Mouse (Mus musculus): ENCODE measurements around the gene Bnc2. TPM values are rescaled to one million over a fixed set of nuclear protein-coding genes. Genes with fewer than 3 reads are reported as not detected.

Bnc2 gene
- polyA plus RNA-seq, 1 experiment from 2014 or later: 2.3 TPM

DNA sequence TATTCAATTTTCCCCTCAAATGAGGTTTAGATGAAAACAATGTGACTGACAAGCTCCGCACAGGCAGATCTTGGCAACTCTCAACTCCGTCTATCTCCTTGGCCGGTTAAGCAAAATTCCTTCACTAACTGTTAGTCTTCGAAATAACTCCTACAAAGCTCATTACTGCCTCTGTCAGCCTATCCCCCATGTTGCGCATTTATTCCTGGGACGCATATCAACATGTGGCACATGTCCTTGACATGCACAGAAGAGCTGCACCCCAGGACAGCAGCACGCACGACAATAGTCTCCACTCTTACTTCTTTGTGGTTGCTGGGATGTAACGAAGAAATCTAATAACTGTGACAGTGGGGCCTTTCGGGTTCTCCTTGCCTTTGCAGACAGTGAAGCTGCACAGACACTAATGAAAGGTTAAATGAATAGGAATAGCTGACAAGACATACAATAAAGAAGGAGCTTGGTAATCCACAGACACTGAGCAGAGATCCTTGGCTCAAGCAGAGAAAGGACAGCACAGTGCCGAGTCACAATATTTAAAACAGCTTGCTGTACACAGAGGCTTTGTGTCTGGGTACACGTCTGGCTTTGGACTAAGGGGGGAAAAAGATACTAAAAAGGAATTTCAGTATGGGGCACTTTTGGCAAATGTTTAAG, 6.0 kb downstream of the Bnc2 start:
- 19% methylated on average over 12 of the region's 12 CpGs for WGBS
- H3K9ac ChIP-seq (replicated peaks): no peak overlapping the region
- no peaks in the 10 kb centered on the region for H3K36me3 ChIP-seq
- H3K4me3 ChIP-seq: no peak overlapping the region
- H3K27ac ChIP-seq (replicated peaks): no peak overlapping the region
- no peaks in the 10 kb centered on the region for H3K9me3 ChIP-seq
- H3K4me2 ChIP-seq (replicated peaks): no peak overlapping the region
- H3K4me1 ChIP-seq: peaks cover 3% of the 10 kb centered on the region
- ATAC-seq (replicated peaks): no peak
- peaks cover 29% of the 10 kb centered on the region for H3K27me3 ChIP-seq

DNA sequence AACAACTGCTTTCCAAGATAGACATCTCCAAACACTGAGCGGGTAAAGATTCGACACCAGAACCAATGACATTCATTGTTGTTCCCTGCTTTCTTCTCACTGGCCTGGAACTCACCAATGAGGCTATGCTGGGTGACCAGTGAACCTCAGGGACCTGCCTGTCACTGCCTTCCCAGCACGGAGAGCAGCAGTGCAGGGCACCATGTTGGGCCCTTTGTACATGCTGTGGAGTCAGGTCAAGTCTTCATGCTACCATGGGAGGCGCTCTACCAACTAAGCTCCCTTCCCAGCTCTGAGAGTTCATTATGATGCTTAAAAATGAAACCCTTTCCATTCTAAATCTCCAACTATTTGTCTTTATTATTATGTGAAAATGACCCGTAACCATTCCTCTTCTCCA, 6.8 kb downstream of the Bnc2 start:
- ATAC-seq (replicated peaks): no peak
- Histone ChIP-seq H3K27ac (replicated peaks) (no peak overlapping the region), H3K4me2 (replicated peaks) (no peak overlapping the region), H3K4me3 (no peak overlapping the region), H3K27me3 (peaks cover 21% of the 10 kb centered on the region), H3K36me3 (no peaks in the 10 kb centered on the region), H3K4me1 (no peaks in the 10 kb centered on the region), H3K9ac (replicated peaks) (no peak overlapping the region), H3K9me3 (no peaks in the 10 kb centered on the region)
- WGBS: 87% methylated on average over 5 of the region's 5 CpGs

DNA sequence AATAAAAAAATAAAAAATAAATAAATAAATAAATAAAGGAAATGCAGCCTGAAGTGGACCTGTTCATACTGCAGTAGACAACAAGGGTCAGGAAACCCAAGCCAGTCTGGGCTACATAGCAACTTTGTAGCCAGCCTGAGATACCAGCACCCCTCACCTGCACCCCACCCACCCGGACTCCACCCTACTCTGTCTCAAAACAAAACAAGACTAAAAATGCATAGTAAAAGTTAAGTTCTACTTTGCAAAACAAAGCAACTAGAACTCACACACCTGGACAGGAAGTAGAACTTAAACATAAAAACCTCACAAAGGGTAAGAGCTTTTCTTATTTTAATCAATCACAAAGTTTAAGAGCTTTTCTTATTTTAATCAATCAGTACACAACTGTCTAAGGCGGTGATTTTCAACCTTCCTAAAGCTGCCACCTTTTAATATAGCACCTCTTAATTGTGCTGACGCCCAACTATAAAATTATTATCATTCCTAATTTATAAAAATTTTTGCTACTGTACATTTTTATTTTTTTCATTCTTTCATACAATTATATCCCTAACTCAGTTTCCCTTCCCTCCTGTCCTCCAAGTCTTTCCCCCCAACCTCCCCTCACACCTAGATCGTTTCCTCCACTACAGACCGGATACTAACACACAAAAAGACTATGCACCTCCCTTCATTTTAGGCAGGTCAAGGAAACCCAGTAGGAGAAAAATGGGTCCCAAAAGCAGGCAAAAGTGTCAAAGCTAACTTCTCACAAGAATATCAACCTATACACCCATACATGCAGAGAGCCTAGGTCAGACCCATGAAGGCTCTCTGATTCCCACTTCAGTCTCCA, 12.6 kb downstream of the Bnc2 start:
- no peaks in the 10 kb centered on the region for H3K9me3 ChIP-seq
- 92% methylated on average over 5 of the region's 5 CpGs for WGBS
- ATAC-seq (replicated peaks): no peak

DNA sequence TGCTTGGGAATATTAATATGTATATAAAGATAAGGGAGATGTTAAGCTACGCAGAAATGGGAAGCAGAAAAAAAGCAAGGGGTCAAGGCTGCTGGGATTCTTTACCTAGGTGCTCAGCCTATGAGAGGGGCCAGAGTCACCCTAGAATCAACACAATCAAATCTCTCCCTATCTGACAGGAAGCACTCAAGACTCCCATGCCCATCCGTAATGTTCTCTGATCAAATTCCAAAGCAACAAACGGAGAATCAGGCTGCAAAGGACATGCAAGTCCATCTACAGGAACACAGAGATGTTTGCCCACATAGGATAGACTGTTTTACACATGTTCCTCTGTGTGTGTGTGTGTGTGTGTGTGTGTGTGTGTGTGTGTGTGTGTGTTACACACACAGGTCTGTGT, 13.7 kb downstream of the Bnc2 start:
- Histone ChIP-seq H3K4me2 (replicated peaks) (no peak overlapping the region), H3K4me1 (no peaks in the 10 kb centered on the region), H3K9me3 (no peaks in the 10 kb centered on the region), H3K4me3 (no peak overlapping the region), H3K36me3 (no peaks in the 10 kb centered on the region), H3K27ac (replicated peaks) (no peak overlapping the region), H3K9ac (replicated peaks) (no peak overlapping the region), H3K27me3 (no peaks in the 10 kb centered on the region)
- no peak for ATAC-seq (replicated peaks)
- WGBS: 90% methylated on average over 3 of the region's 3 CpGs

More for the DNA sequence above, 12.6 kb downstream of the Bnc2 start:
- H3K4me1 ChIP-seq: no peaks in the 10 kb centered on the region
- no peak overlapping the region for H3K4me3 ChIP-seq
- no peak overlapping the region for H3K4me2 ChIP-seq (replicated peaks)
- H3K36me3 ChIP-seq: no peaks in the 10 kb centered on the region
- H3K27ac ChIP-seq (replicated peaks): no peak overlapping the region
- H3K27me3 ChIP-seq: no peaks in the 10 kb centered on the region
- no peak overlapping the region for H3K9ac ChIP-seq (replicated peaks)

DNA sequence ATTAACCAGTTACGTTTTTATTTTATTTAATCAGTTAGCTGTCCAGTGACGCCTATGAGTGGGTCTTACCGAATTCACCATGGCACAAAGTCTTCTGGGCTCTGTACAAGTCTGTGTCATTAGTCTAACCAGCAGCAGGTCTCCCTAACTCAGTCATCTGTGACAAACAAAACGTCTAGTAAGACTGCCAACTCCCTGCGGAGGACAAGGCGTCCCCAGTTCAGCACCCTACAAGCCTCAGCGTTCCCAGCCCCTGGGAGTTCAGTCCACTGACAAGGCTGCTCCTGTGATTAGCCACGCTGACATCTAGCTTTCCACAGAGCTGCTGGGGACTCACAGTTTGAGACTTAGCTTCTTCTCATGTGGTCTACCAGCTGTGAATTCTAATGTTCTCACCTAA, 23.3 kb downstream of the Bnc2 start:
- Histone ChIP-seq H3K4me3 (no peak overlapping the region), H3K27ac (replicated peaks) (no peak overlapping the region), H3K4me1 (no peaks in the 10 kb centered on the region), H3K4me2 (replicated peaks) (no peak overlapping the region), H3K27me3 (no peaks in the 10 kb centered on the region), H3K36me3 (no peaks in the 10 kb centered on the region), H3K9me3 (no peaks in the 10 kb centered on the region), H3K9ac (replicated peaks) (no peak overlapping the region)
- ATAC-seq (replicated peaks): no peak
- 57% methylated on average over 8 of the region's 8 CpGs for WGBS

DNA sequence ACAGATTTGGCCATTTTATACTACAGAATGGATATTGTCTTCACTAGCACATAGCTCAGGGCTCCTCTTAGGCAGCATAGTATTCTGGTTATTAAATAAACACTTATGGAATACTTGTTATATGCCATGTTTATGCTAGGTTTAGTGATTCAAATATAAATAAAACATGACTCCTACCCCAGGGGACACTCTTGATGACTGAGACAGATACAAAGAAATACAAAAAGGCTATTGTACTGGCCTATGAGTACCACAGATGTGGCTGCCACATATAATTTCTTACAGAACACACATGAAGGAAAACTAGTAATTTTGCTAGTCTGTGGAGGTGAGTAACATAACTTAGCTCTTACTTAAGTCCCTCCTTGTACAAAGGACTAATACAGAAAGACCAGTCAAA, 28.5 kb downstream of the Bnc2 start:
- no peak overlapping the region for H3K4me2 ChIP-seq (replicated peaks)
- no peaks in the 10 kb centered on the region for H3K27me3 ChIP-seq
- no peak overlapping the region for H3K9ac ChIP-seq (replicated peaks)
- no peak overlapping the region for H3K27ac ChIP-seq (replicated peaks)
- H3K36me3 ChIP-seq: no peaks in the 10 kb centered on the region
- ATAC-seq (replicated peaks): no peak
- H3K4me1 ChIP-seq: no peaks in the 10 kb centered on the region
- no peak overlapping the region for H3K4me3 ChIP-seq
- no peaks in the 10 kb centered on the region for H3K9me3 ChIP-seq

DNA sequence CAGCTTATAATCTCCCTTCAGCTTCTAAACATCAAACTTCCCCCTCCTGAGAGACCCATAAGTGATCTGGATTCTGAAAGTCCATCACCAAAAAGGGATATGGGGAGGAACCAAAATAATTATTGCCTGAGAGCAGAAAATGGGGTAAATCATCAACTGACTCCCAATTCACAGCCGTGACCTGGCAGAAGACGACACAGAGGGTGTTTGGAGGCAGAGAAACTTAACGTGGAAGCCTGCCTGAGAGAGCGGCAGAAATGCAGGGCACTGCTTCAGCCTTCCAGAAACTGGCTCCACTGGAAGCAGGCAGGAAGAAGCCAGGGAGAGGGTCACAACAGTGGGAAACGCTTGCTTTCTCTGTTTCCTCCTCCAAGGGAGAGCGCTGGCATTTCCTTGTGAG, 35.9 kb downstream of the Bnc2 start:
- peaks cover 5% of the 10 kb centered on the region; the same call in 1 of the 2 replicates for H3K4me1 ChIP-seq
- no peaks in the 10 kb centered on the region for H3K9me3 ChIP-seq
- H3K27ac ChIP-seq (replicated peaks): no peak overlapping the region
- no peak overlapping the region for H3K9ac ChIP-seq (replicated peaks)
- H3K36me3 ChIP-seq: no peaks in the 10 kb centered on the region
- WGBS: 67% methylated on average over 6 of the region's 6 CpGs
- no peak overlapping the region for H3K4me3 ChIP-seq
- H3K4me2 ChIP-seq (replicated peaks): no peak overlapping the region
- H3K27me3 ChIP-seq: peaks cover 16% of the 10 kb centered on the region; the same call in 1 of the 2 replicates
- ATAC-seq (replicated peaks): no peak

DNA sequence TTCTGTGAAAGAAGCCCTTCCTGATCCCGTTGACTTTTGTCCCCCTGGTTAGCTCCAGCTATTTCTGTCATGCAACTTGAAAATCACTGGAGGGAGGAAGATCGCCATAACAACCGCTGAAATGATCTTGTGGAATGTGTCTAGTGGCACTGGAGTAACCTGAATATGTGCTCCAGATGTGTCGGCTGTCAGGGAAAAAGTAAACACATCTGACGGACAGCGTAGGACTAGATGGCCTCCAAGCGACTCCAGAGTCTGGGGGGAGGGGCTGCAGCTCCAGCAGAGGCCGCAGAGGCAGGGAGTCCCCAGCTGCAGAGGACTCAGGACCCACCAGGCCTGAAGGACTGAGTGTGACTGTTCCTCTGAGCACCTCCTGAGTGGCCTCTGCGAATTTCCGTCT, 37.4 kb downstream of the Bnc2 start:
- peaks cover 16% of the 10 kb centered on the region; the same call in 1 of the 2 replicates for H3K27me3 ChIP-seq
- 0 out of 2 replicates have a peak, but pooled peaks have one; percentile 41 for ATAC-seq (replicated peaks)
- H3K4me2 ChIP-seq (replicated peaks): no peak overlapping the region
- H3K4me1 ChIP-seq: peaks cover 8% of the 10 kb centered on the region; the same call in 1 of the 2 replicates
- H3K9ac ChIP-seq (replicated peaks): no peak overlapping the region
- H3K27ac ChIP-seq (replicated peaks): no peak overlapping the region
- no peak overlapping the region for H3K4me3 ChIP-seq
- no peaks in the 10 kb centered on the region for H3K9me3 ChIP-seq
- 2% methylated on average over 10 of the region's 10 CpGs for WGBS
- no peaks in the 10 kb centered on the region for H3K36me3 ChIP-seq

DNA sequence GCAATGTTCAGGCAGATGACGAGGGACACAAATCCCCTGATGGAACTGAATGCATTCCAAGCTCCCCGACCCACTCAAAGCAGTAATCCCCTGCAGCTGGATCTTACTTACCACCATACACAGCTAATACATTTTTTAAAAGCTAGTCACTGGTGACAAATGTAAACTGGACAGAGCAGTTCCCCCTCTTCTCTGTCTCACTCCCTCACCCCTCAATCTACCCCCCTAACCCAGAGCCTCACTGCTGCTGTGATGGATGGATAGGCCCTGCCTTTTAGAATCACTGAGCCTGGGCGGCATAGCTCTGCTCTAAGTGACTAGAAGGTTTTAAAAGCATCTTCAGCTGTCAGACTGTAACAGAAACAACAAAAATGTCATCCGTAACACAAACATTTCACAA, 40.3 kb downstream of the Bnc2 start:
- Histone ChIP-seq H3K27me3 (peaks cover 16% of the 10 kb centered on the region), H3K4me3 (no peak overlapping the region), H3K36me3 (no peaks in the 10 kb centered on the region), H3K9me3 (no peaks in the 10 kb centered on the region), H3K9ac (replicated peaks) (no peak overlapping the region), H3K27ac (replicated peaks) (no peak overlapping the region), H3K4me2 (replicated peaks) (no peak overlapping the region), H3K4me1 (peaks cover 8% of the 10 kb centered on the region; the same call in 1 of the 2 replicates)
- 39% methylated on average over 4 of the region's 4 CpGs for WGBS
- ATAC-seq (replicated peaks): no peak

DNA sequence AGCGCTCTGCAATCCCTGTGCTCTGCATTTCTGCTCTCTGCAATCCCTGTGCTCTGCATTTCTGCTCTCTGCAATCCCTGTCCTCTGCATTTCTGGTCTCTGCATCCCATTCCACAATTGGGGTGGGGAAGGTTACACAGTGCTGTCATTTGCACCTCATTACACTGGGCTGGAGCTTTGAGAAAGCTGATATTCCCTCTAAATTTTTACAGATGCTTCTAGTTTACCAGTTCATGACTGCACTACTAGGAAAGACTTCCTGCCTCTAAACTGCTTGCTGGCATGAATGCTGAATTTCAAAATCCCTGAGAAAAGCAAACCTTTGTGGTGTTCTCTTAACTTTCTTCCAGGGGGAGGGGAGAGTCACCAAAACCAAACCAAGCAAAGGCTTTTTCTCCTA, 41.1 kb downstream of the Bnc2 start:
- Histone ChIP-seq H3K9ac (replicated peaks) (no peak overlapping the region), H3K9me3 (no peaks in the 10 kb centered on the region), H3K4me3 (no peak overlapping the region), H3K27ac (replicated peaks) (no peak overlapping the region), H3K27me3 (peaks cover 19% of the 10 kb centered on the region), H3K4me1 (peaks cover 8% of the 10 kb centered on the region; the same call in 1 of the 2 replicates), H3K4me2 (replicated peaks) (no peak overlapping the region), H3K36me3 (no peaks in the 10 kb centered on the region)
- WGBS: 93% methylated on average over 1 of the region's 1 CpGs
- no peak for ATAC-seq (replicated peaks)

DNA sequence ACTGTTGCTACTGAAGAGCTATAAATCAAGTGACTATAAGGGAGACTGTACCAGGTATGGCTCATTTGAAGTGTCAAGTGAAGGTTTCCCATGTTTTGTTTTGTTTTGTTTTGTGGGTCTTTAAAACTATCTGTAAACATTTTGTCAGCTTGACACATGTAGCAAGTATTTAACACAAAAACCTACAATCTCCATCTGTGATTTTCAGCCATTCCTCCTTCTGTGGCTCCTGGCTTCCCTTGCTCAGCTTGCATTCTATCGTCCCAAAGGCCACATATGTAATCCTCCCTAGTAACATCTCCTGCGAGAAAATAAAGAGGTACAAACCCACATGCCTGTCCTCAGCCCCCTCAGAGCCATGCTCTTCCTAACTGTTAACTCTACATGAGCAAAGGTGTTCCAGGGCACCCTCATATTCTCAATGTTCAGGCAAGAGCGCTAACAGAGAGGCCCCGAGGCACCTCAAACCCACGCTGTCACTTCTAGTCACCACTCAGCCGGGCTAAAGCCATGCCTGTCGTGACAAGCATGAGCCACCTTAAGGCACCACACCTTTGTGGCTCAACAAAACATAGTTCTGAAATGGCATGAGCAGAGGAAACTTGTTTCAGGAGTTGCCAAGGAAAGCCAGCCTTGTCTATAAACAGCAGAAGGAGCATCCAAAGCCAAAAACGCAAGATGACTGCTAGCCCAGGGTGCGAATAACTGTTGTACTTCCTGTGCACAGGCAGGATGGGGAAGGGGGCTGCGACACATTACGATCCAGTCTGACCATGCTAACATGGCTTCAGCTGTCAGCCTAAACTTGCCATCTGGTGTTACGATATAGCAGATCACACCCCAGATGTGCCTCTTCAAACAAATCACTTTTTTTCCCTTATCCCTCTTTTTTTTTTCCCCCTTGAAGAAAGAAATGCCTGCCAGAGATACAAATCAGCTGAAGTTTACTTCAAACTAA, 42.0 kb downstream of the Bnc2 start:
- Histone ChIP-seq H3K4me3 (no peak overlapping the region), H3K9me3 (no peaks in the 10 kb centered on the region), H3K27me3 (peaks cover 20% of the 10 kb centered on the region), H3K4me2 (replicated peaks) (no peak overlapping the region), H3K36me3 (no peaks in the 10 kb centered on the region), H3K4me1 (peaks cover 8% of the 10 kb centered on the region; the same call in 1 of the 2 replicates), H3K27ac (replicated peaks) (no peak overlapping the region), H3K9ac (replicated peaks) (no peak overlapping the region)
- ATAC-seq (replicated peaks): peak; percentile 84
- WGBS: 66% methylated on average over 12 of the region's 12 CpGs

DNA sequence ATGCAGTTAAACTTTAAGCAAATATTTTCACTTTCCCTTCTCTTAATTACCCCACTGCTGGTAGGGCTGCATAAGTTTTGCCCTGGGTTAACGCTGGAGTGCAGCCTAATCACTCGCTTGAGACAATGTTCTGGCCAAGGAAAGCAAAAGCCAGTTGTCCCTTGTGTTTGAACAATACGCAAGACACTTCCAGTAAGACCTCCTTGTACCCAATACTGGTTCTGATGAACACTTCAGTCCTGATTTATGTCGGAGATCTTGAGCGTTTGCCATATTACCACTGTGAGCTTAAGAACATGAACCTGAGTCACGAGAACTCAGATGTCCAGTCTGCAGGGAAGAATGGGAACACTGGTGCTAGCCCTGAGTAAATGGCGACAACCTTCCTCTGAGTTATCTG, 47.5 kb downstream of the Bnc2 start:
- H3K4me2 ChIP-seq (replicated peaks): no peak overlapping the region
- ATAC-seq (replicated peaks): no peak
- H3K9me3 ChIP-seq: no peaks in the 10 kb centered on the region
- no peak overlapping the region for H3K27ac ChIP-seq (replicated peaks)
- H3K4me3 ChIP-seq: no peak overlapping the region
- no peaks in the 10 kb centered on the region for H3K4me1 ChIP-seq
- no peaks in the 10 kb centered on the region for H3K36me3 ChIP-seq
- no peak overlapping the region for H3K9ac ChIP-seq (replicated peaks)
- peaks cover 6% of the 10 kb centered on the region; the same call in 1 of the 2 replicates for H3K27me3 ChIP-seq
- WGBS: 92% methylated on average over 7 of the region's 7 CpGs

All from forebrain, embryonic 15.5 days (tissue).